Mouse (Mus musculus) embryonic facial prominence, embryonic 11.5 days (tissue): ENCODE results near the gene Gipr. TPM values are rescaled to one million over a fixed set of nuclear protein-coding genes. Genes with fewer than 3 reads are reported as not detected.

Experiments
- ATAC-seq: fragments of 200-750 bp; cut with Nextera tagmentation; replicated peaks from 2 replicates; pipeline ENCODE4 v1.8.0; 2017; ENCODE audit warnings: low read depth; ENCODE audit not compliant: insufficient number of reproducible peaks, low FRiP score, low TSS enrichment
- DNase-seq: peaks from one replicate; pipeline ENCODE4 v3.0.0-alpha.2; 2015; ENCODE audit warnings: low spot score
- H3K27ac ChIP-seq: fragments of 300-500 bp; sonication (generic); replicated peaks from 2 replicates; pipeline ENCODE4 v1.5.1; 2014; ENCODE audit warnings: mild to moderate bottlenecking, low read depth, low read length, control low read depth
- H3K27me3 ChIP-seq: fragments of 300-500 bp; sonication (generic); 2 replicates; pipeline ENCODE4 v1.6.1; 2014; ENCODE audit warnings: mild to moderate bottlenecking, low read length, moderate library complexity, mixed read lengths; ENCODE audit not compliant: control insufficient read depth, insufficient read depth
- H3K36me3 ChIP-seq: fragments of 300-500 bp; sonication (generic); replicated peaks from 2 replicates; pipeline ENCODE4 v1.6.1; 2014; ENCODE audit warnings: low read depth, mild to moderate bottlenecking, low read length, moderate library complexity, mixed read lengths; ENCODE audit not compliant: control insufficient read depth, insufficient read depth
- H3K4me1 ChIP-seq: fragments of 300-500 bp; sonication (generic); 2 replicates; pipeline ENCODE4 v1.6.1; 2014; ENCODE audit warnings: low read length, mixed read lengths; ENCODE audit not compliant: control insufficient read depth, insufficient read depth
- H3K4me2 ChIP-seq: fragments of 300-500 bp; sonication (generic); 2 replicates; pipeline ENCODE4 v1.6.1; 2014; ENCODE audit warnings: low read depth, mild to moderate bottlenecking, control low read depth, low read length, moderate library complexity
- H3K4me3 ChIP-seq: fragments of 300-500 bp; sonication (generic); 2 replicates; pipeline ENCODE4 v1.5.1; 2014; ENCODE audit warnings: low read depth, low read length, control low read depth
- H3K9ac ChIP-seq: fragments of 300-500 bp; sonication (generic); replicated peaks from 2 replicates; pipeline ENCODE4 v1.6.1; 2014; ENCODE audit warnings: mild to moderate bottlenecking, control low read depth, low read length
- H3K9me3 ChIP-seq: fragments of 300-500 bp; sonication (generic); replicated peaks from 2 replicates; pipeline ENCODE4 v1.6.1; 2016; ENCODE audit warnings: mild to moderate bottlenecking, low read length, inconsistent platforms, mixed read lengths; ENCODE audit not compliant: control insufficient read depth
- WGBS: fragments of 180-500 bp; shearing (Covaris S2); extraction: QIAGEN DNeasy Blood & Tissue Kit; methylation state at CpG from one replicate; pipeline ENCODE4 v1.1.7; 2014; 5-methylcytosine and 5-hydroxymethylcytosine counted together
- polyA plus RNA-seq: library from polyadenylated mRNA; unstranded; fragments of >200 nt; fragmentation: Nextera tagmentation; extraction: Ambion mirVana; gene quantifications from 2 replicates; pipeline ENCODE4 v1.2.1, GENCODE M21; 2014

The Gipr gene
- polyA plus RNA-seq, 1 experiment from 2014 or later, result 0.77 TPM

GRCm38 (mm10) chr7:19136673-19137334, 29.1 kb downstream of the Gipr start:
- no peaks in the 10 kb centered on the region for H3K4me1 ChIP-seq
- H3K27me3 ChIP-seq, result no peaks in the 10 kb centered on the region
- H3K4me2 ChIP-seq, result no peak overlapping the region
- no peak overlapping the region for H3K27ac ChIP-seq
- H3K4me3 ChIP-seq, result no peak overlapping the region
- no peaks in the 10 kb centered on the region for H3K9me3 ChIP-seq
- ATAC-seq, result 0 out of 2 replicates have a peak, but pooled peaks have one; percentile 10
- peaks cover 7% of the 10 kb centered on the region for H3K36me3 ChIP-seq
- H3K9ac ChIP-seq, result no peak overlapping the region
- WGBS, result 92% methylated on average over 38 of the region's 38 CpGs
- no peak for DNase-seq

- peaks cover 7% of the 10 kb centered on the region for H3K36me3 ChIP-seq
- no peak overlapping the region for H3K9ac ChIP-seq
- no peaks in the 10 kb centered on the region for H3K4me1 ChIP-seq
- DNase-seq (no peak), ATAC-seq (no peak)
- H3K9me3 ChIP-seq, result no peaks in the 10 kb centered on the region
- no peak overlapping the region for H3K4me3 ChIP-seq
- 95% methylated on average over 13 of the region's 13 CpGs for WGBS
- no peaks in the 10 kb centered on the region for H3K27me3 ChIP-seq
- H3K27ac ChIP-seq, result no peak overlapping the region
- H3K4me2 ChIP-seq, result no peak overlapping the region
These were observed 29.8 kb downstream of the Gipr start for GRCm38 (mm10) chr7:19136168-19136567.

GRCm38 (mm10) chr7:19131324-19131848, 34.5 kb downstream of the Gipr start:
- peak overlapping the region; percentile 56; the same call in 1 of the 2 replicates for H3K27ac ChIP-seq
- WGBS, result under 1% methylated on average over 39 of the region's 39 CpGs
- H3K9ac ChIP-seq, result peak overlapping the region; percentile 50
- DNase-seq, result peak; percentile 98
- H3K36me3 ChIP-seq, result peaks cover 3% of the 10 kb centered on the region; the same call in 1 of the 2 replicates
- H3K9me3 ChIP-seq, result no peaks in the 10 kb centered on the region
- H3K4me1 ChIP-seq, result no peaks in the 10 kb centered on the region
- ATAC-seq, result peak; percentile 98
- H3K4me2 ChIP-seq, result peak overlapping the region; percentile 60
- H3K4me3 ChIP-seq, result peak overlapping the region; percentile 38
- H3K27me3 ChIP-seq, result no peaks in the 10 kb centered on the region

GRCm38 (mm10) chr7:19130657-19131056, 35.3 kb downstream of the Gipr start:
- WGBS, result 36% methylated on average over 4 of the region's 4 CpGs
- Histone ChIP-seq H3K9ac (no peak overlapping the region), H3K9me3 (no peaks in the 10 kb centered on the region), H3K4me2 (no peak overlapping the region; the same call in 1 of the 2 replicates), H3K36me3 (no peaks in the 10 kb centered on the region; the same call in 1 of the 2 replicates), H3K4me3 (peak overlapping the region; percentile 38), H3K27me3 (no peaks in the 10 kb centered on the region), H3K4me1 (no peaks in the 10 kb centered on the region), H3K27ac (no peak overlapping the region)
- no peak for ATAC-seq
- no peak for DNase-seq

- no peaks in the 10 kb centered on the region for H3K36me3 ChIP-seq
- no peaks in the 10 kb centered on the region for H3K4me1 ChIP-seq
- H3K27ac ChIP-seq, result no peak overlapping the region
- no peaks in the 10 kb centered on the region for H3K27me3 ChIP-seq
- no peak overlapping the region for H3K4me2 ChIP-seq
- no peak for DNase-seq
- 94% methylated on average over 5 of the region's 5 CpGs for WGBS
- H3K9ac ChIP-seq, result no peak overlapping the region
- no peaks in the 10 kb centered on the region for H3K9me3 ChIP-seq
- ATAC-seq, result no peak
- H3K4me3 ChIP-seq, result no peak overlapping the region
These were observed 36.5 kb downstream of the Gipr start for GRCm38 (mm10) chr7:19129396-19129795.

- H3K4me1 ChIP-seq, result no peaks in the 10 kb centered on the region
- no peak overlapping the region for H3K9ac ChIP-seq
- ATAC-seq (no peak), DNase-seq (no peak)
- H3K4me2 ChIP-seq, result no peak overlapping the region
- H3K36me3 ChIP-seq, result no peaks in the 10 kb centered on the region
- no peaks in the 10 kb centered on the region for H3K9me3 ChIP-seq
- WGBS, result 89% methylated on average over 5 of the region's 5 CpGs
- H3K27me3 ChIP-seq, result no peaks in the 10 kb centered on the region
- no peak overlapping the region for H3K27ac ChIP-seq
- no peak overlapping the region for H3K4me3 ChIP-seq
These were observed 38.2 kb downstream of the Gipr start for GRCm38 (mm10) chr7:19127744-19128143.

GRCm38 (mm10) chr7:19124713-19125112, 41.2 kb downstream of the Gipr start:
- Histone ChIP-seq H3K4me2 (no peak overlapping the region), H3K4me1 (no peaks in the 10 kb centered on the region), H3K27ac (no peak overlapping the region), H3K36me3 (no peaks in the 10 kb centered on the region), H3K9ac (no peak overlapping the region), H3K27me3 (no peaks in the 10 kb centered on the region), H3K9me3 (no peaks in the 10 kb centered on the region), H3K4me3 (no peak overlapping the region)
- ATAC-seq (no peak), DNase-seq (no peak)
- 86% methylated on average over 6 of the region's 6 CpGs for WGBS

GRCm38 (mm10) chr7:19121686-19122085, 44.2 kb downstream of the Gipr start:
- DNase-seq, result no peak
- Histone ChIP-seq H3K9me3 (no peaks in the 10 kb centered on the region), H3K27ac (no peak overlapping the region), H3K9ac (no peak overlapping the region), H3K36me3 (no peaks in the 10 kb centered on the region), H3K27me3 (no peaks in the 10 kb centered on the region), H3K4me2 (no peak overlapping the region), H3K4me1 (no peaks in the 10 kb centered on the region), H3K4me3 (no peak overlapping the region)
- WGBS, result 98% methylated on average over 4 of the region's 4 CpGs
- ATAC-seq, result no peak
